Mouse (Mus musculus) heart, adult 18-20 months (tissue): ENCODE data around the gene Sds. TPM values are rescaled to one million over a fixed set of nuclear protein-coding genes. Genes with fewer than 3 reads are reported as not detected.
"Not testable (repeated sequence)": the region's sequence is repeated elsewhere in the genome, so short reads cannot be mapped to it uniquely, and the experiment has no call there.

Experiments
- DNase-seq, 2 experiments: peaks; one replicate each; pipeline ENCODE4 v3.0.0; 2021 to 2022; ENCODE audit warnings: mixed read lengths in 1 of 2
- total RNA-seq, 2 experiments: library from RNA; stranded (reverse); gene quantifications; 2 replicates each; pipeline ENCODE4 v1.2.3; 2021

Sds gene
- total RNA-seq, 2 experiments from 2014 or later, result 0.87 to 2.4 TPM

DNA sequence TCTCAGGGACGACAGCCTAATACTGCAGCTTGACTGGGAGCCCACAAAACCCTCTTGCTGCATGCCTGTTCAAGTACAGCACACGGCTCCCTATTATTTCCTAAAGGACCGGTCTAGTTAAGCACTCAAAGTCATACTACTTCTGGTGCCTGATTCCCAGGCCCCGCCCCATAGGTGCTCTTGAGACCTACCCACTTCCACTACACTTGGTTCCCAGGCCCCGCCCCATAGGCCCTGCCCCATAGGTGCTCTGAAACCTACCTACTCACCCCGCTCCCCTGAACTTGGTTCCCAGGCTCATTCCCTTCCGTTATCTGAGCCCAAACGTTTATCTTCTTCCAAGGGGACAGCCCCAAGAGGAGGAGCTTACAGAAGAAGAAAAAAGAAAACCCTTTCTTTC, 11.5 kb downstream of the Sds start:
- no peak for DNase-seq

DNA sequence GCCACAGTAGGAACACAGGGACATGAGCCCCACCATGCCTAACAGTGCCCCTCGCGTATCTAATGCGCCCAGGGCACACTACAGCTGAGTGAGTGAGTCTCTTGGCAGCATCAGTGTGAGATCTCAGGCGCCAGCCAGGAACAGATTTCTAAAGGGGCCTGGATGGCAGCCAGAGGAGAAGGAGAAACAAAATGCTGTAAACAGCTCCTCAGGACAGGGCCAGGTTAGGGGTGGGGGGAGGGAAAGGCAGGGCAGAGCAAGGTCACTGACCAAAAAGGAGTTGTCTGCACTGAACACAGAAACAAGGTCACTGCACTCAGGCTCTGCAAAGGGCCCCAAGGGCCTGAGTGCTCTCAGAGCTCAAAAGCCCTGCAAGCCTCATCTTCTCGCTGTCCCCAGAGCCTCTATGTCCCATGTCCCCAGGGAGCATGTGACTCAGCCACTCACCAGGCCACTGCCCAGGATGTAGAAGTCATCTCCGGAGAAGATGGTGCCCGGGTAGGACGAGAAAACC, 14.4 kb downstream of the Sds start:
- DNase-seq, result peak; percentile 65 to 76

DNA sequence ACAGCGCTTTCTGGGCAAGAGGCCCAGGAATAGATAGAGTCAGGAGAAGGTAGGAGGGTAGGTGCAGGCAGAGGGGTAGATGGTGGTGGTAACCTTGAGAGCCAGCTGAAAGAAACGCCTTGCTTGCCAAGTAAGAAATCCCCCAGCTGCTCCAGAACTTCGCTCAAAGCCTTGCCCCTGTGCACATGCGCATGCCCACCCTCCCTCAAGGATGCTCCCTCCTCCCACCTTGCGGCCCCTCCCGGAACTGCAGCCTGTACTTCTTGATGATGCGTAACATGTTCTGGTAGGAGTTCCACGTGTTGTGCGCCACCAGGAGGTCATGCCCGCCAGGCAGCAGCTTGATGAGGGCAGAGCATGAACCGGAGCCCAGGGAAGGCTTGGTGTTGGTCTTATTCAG, 16.1 kb downstream of the Sds start:
- DNase-seq, result no peak

DNA sequence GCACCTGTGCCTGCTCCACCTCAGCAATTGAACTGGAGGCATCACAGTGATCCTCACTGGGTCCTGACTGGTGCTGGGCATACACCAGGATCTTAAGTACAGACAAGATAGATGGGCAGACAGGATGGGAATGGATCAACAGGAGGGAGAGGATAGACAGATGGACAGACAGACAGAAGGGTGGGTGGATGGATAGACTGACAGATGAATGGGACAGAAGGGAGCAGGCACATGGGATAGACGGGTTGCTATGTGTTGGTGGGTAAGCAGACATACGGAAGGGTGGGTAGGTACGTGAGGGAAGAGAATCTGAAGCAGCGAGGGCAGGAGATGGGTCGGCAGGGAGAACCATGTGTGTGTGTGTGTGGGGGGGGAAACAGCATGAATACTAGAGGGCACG, 17.1 kb downstream of the Sds start:
- no peak for DNase-seq

DNA sequence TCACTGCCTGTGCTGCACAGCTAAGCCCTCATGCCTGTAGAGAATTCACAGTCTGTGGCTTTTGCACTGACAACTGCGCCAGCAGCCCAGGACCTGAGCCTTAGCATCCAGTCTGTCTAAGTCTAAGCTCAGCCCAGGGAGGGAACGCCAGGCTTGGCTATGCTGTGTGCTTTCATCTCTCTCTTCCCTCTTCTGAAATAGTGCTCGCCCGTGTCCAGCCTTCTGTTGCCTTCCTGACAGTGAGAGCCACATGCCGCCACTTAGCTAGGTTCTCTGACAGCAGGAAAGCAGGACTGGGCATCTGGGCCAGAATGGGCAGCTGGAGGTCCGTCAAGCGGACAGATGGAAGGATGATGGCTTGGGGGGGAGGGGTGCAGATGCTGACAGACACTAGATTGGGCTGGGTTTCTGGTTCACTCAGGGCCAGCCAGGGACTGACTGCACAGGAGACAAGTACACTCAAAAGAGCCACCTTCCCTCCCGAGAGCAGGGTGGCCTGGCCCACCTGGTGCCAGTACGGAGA, 17.6 kb downstream of the Sds start:
- no peak for DNase-seq

DNA sequence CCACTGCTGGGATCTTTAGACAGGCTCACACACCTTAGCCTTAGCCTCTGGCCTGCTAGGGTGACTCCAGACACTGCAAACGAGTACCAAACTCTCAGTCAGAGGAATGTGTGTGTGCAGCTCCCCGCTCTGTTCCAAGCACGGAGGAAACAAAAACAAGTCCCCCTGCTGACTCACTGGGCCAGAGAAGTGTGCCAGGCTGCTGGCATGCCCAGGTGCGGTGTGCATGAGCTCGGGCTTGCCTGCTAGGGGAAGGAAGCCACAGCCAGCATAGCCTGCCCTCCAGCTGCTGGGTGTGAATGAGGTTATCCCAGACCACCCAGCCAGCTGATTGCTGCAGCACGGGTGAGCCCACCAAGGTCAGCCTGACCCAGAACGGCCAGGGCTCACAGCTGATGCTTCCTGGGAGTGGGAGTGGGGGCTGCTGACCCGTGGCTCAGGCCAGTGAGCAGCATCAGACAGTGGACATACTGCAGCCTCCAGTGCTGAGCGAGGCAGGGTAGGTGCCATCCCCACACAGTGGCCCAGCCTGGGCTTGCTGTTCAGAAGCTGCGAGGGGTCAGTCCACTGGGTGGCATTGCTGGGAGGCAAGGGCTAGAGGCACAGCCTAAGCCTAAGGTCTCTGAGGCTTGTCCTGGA, 18.9 kb downstream of the Sds start:
- DNase-seq, result peak; percentile 59 to 68

DNA sequence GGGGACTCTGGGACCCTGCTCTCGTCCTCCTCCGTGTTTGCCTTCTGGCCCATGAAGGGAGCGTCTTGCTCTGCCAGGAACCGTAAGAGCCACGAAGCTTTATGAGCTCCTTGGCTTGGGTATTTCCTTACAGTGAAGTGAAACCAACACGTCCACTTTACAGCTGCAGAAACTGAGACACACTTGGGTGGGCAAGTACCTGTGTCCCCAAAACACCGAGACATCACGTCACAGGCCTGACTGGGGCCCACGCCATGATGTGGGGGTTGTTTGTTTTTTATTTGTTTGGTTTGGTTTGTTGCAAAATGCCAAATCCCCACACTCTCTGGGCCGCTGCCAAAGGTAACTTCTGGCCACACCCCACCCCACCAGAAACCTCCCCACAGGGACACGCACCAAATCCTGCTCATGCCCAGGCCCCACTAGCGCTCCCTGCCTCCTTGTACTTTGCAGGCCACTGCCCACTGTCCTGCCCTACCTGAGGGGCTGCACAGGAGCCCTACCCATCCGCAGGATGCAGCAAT, 19.4 kb downstream of the Sds start:
- DNase-seq, result no peak

DNA sequence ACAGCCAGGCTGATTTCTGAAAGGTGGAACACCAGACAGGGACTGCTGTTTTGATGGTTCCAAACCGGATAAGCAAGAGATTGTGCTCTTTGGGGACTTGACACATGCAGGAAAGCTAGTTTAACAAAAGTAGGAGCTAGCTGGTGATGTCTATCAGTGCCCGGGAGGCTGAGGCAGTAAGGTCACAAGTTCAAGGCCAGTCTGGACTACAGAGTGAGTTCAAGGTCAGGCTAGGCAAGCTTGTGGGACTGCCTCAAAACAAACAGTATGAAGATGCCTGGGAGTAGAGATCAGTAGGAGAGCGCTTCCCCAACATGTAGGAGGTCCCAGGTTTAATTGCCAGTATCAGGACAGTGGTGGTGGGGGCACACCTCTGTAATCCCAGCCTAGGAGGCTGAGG, 20.7 kb downstream of the Sds start:
- DNase-seq, result no peak

DNA sequence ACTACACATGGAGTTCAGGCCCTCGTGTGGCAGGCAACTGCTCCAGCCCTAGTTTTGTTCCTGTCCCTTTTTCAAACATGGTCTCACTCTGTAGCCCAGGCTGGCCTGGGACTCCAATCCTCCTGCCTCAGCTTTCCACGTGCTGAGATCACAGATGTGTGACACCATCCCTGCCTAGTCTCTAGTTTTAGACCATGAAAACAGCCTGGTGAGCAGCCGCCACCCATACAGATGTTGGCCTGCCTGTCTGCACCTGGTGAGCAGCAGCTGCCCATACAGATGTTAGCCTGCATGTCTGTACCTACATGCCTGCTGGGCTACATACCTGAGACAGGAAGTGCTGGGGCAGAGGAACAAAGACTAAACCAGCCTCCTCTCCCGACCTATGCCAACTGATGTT, 22.9 kb downstream of the Sds start:
- DNase-seq, result no peak

DNA sequence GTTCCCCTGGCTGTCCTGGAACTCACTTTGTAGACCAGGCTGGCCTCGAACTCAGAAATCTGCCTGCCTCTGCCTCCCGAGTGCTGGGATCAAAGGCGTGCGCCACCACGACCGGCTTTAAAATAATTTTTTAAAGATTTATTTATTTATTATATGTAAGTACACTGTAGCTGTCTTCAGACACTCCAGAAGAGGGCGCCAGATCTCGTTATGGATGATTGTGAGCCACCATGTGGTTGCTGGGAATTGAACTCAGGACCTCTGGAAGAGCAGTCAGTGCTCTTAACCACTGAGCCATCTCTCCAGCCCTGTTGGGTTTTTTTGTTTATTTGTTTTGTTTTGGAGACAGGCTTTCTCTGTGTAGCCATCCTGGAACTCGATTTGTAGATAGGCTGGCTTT, 24.3 kb downstream of the Sds start:
- not testable (repeated sequence) for DNase-seq

DNA sequence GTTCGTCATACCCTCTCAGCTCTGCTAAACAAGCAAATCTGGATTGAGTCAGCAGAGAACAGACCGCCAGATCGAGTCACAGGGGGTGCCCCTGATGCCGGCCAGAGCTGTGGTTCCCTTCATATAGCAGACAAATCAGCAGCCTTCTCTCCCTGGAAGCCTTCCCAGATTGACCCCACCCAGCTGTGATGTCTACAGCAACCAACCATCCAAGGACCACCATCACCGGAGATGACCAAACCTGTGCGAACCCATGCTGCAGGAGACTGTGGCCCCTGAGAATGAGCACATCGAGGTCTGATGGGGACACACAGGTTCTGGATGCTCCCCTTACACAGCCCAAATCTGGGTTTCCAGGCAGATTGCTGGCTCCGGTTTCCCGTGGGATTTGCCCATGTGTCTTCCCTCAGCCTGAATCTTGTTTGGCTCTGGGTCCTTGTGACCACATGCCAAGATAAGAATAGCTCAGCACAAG, 25.9 kb downstream of the Sds start:
- no peak for DNase-seq

DNA sequence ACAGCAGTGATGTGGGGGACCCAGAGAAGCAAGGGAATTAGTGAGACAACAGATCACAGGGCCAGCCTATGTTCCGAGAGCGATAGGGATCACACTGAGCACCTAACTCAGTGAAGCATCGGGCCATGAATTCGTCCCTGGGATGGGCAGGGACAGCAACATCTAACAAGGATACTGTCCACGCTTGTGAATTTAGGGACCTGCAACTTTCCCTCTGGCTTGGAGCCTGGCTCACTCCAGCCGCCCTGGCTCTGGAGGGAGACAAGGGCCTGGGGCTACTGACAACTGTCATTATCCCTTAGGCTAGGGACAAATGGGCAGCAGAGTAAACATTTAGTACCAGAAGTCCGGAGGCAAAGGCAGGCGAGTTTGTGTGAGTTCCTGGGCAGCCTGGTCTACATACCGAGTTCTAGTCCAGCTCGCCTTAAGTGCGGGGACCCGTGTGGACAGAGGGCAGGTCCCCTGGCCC, 26.4 kb downstream of the Sds start:
- no peak for DNase-seq

DNA sequence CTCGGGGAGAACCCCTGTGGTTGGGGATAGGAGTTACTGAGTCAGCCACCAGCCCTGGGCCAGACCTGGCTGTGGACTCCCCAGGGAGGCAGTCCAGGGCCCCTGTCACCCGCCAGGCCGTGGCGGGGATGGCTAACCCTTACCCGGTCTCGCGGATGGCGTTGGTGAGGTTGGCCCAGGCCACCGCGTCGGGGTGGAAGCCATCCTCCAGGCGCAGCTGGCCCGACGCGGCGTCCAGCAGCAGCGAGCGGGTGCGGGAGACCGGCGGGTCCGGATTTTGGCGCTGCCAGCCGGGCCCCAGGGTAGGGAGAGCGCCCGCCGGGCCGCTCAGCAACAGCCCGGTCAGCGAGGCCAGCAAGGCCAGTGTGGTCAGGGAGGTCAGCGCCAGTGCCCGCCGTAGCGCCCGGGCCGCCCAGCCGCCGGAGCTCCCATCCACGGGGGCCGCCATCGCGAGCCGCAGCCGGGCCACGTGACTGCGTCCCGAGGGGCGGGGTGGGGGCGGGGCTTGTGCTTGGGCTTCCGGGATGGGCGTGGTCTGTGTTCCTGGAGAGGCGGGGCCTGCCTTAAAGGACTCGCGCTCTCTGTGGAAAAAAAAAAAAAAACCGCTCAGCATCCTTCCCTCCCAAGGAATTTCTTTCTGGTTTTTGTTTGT, 26.9 kb downstream of the Sds start, which contains the start of gene Plbd2:
TSS of gene Plbd2 (minus strand) at position 482 of the 652 bp plus-strand sequence.
- peak; percentile 85 to 86 for DNase-seq

DNA sequence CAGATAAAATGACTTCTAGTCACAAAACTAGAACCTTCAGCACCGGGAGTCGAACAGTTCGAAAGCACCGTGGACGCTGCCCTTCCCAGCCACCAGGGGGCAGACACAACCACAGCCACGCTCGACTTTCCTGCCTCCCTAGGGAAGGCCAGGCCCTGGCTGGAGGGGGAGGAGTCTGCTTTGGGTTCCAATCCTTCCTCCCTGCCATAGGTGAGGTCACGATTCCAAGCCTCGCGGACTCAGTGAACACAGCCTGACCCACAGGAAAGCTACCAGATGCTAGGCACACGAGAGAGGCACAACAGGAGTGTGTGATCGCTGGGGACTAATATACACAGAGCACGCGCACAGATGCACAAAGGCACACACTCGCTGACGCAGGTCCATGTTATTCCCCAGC, 29.0 kb downstream of the Sds start:
- peak; percentile 88 to 92 for DNase-seq

DNA sequence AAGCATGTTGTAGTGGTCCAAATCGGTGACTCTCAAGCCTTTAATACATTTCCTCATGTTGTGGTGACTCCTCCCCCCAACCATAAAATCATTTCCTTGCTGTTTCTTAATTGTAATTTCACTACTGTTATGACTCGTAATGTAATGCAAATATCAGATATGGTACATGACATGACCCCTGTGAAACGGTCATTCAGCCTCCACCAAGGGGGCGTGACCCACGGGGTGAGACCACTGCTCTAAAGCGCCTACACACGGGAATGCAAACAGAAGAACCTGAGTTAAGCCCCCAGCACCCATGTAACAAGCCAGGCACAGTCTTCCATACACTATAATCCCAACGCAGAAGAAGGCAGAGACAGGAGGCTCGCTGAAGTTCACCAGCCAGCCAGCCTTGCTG, 29.5 kb downstream of the Sds start:
- no peak for DNase-seq

DNA sequence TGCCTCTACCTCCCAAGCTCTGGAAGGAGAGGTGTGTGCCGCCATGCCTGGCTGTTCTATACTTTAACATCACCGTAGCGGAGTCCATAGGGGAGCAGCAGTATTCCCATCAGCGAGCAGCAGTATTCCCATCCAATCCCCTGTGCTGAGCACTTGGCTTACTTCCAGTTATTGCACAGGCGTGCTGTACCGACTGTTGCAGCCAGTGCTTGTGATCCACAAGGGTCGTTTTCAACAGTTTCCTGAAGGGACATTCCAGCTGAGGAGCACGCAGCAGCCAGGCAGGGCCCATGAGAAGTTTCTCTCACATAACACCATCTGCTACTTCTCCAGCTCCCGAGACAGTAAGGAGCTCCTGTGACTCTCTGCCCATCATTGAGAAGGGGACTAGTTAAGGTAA, 30.2 kb downstream of the Sds start:
- no peak for DNase-seq

DNA sequence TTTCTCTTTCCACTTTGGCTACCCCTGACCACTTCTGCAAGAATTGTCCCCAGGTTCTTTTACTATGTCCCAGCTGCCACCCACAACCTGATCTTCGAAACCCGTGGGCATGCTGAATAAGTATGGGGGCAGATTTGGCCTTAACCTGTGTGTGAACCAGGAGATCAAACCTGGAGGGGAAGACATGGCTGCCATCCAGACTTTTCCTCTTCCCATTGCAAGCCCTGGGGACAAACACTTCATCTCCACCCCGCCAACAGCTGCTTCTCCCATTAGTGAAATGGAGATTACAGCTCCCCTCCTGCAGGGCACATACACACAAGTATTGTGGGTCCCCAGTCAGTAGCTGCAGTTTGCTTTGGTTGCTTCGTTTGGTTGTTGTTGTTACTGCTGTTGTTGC, 31.0 kb downstream of the Sds start:
- DNase-seq, result peak in 1 of 2 experiments; percentile 35

DNA sequence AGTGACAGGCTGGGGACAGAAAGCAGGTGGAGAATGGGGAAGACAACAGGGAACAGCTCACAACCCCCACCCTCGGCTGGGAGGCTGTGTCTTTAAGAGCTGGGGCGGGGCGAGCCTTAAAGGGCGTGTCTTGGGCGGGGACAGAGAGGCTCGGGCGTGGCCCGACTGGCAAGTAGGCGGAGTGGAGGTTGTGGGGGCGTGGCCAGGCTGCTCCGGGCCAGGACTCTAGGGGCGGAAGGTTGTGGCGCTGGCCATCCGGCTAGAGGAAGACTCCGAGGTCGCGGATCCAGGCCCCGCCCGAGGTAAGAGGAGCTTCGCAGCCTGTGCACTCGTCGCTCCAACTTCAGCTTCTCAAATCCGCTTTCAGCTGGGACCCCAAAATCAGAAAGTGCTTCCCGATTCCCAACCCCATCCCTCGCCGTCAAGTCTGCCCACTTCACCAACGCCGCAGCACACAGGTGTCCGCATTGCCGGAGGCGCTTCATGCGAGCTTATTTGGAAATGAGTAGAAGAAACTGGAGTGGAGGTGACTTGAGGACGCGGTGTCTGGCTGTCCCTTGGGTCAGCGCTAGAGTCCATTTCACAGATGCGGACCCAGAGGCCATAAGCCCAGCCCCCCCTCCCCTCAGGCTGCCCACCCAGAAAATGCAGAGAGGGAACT, 34.8 kb downstream of the Sds start, which contains the start of gene Slc8b1:
TSS of gene Slc8b1 (plus strand) at position 187 of the 661 bp plus-strand sequence.
- DNase-seq, result peak; percentile 97 to 99

DNA sequence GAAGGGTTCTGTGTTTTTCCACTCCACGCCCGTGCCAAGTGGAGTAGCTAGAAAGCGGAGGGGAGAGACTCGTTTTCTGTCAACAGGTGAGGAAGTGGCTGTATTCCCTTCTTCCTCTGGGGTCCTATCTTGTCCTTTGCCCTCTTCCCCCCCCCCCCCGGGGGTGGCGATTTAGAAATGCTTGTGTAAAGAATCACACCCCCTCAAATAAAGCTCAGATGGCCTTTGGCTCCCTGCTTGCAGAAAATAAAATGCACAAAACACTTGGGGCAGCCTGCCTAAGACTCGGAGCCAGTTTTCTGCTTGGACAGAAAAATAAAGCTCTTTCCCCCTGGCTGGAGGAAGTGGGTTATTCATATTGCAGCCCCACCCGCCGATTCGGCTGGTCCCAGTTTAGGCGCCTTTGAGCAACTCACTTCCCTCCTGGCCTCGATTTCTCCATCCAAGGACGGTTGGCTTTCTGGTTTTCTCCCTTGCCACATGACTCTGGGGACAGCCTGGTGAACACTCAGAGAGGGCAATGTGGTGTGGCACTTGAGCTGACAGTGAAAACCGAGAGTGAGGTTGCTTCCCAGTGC, 35.4 kb downstream of the Sds start:
- DNase-seq, result peak; percentile 68 to 73

DNA sequence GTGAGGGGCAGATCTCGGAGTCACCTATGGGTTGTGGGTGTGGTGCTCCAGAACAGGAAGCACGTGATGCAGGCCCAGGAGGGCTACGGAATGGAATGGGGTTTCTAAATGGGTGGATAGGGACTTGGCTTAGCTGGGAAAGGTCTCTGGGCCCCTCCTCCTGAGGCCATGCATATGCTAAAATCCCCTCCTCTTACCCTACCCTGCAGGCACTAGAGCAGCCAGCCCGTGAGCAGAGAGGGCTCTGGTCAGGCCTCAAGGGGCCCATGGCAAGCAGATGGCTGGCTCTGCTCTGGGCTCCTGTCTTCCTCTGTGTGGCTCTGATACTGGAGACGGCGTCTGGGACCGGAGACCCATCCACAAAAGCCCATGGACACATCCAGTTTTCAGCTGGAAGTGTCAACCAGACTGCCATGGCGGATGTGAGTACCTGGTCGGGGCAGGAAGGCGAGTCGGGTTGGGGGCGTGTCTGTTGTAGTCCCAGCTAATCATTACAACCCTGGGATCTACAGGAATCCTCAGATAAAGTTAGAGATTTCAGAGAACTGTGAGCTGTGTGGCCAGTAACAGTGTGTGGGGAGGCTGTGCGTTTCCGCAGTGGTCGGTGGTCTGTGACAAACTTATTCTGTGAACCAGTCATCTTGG, 36.7 kb downstream of the Sds start:
- no peak for DNase-seq

DNA sequence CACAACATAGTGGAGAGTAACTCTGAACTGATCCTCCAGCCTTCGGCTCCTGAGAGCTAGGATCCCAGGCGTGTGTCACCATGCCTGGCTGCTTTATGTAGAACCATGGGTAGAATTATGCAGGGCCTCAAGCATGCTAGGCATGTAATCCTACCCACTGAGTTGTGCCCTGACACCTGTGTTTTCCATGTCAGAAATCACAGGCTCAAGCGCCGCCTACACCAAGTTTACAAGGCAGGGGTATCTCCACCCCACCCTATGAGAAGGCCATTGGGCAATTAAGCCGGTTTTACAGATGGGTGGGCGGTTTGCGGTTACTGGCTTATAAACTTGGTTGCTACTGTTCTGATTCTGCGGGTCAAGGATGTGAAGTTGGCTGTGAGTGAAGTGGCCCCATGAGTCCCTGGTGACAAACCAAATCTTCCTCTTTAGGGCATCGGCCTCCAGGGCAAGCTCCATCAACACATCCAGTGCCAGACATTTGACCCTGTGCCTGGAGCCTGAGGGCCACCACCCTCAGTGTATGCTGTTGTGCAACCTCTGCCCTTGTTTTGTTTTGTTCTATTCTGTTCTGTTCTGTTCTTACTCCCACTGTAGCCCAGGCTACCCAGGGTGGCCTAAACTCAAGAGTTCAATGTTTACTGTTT, 37.8 kb downstream of the Sds start:
- DNase-seq, result peak; percentile 54 to 56
